Comparison of ENCODE assay signal across 19 mouse cellular contexts in genomic region chr19:53251656-53252055, GRCm38 (mm10). TPM values are rescaled to one million over a fixed set of nuclear protein-coding genes. Genes with fewer than 3 reads are reported as not detected.
A peak's percentile ranks its signal among the peaks of the same experiment; 100 is the strongest.
DNase-seq lines count a peak whose midpoint lies in the region; ATAC-seq lines count a peak whose summit lies in the region.
"Had no signal": no experiment of that assay in that cellular context is flagged by ENCODE, and none has a peak within 500 bp of the region (broad histone marks: within the 10 kb centered on the region; RNA-seq: fewer than 3 reads in every experiment).

No protein-coding gene starts in this region.

- no peaks in the 10 kb centered on the region for H3K9me3 ChIP-seq in liver, embryonic 13.5 days (replicated peaks)
- no peaks in the 10 kb centered on the region for H3K9me3 ChIP-seq in liver, embryonic 11.5 days (ENCODE audit: control insufficient read depth, low read length)
- no peaks in the 10 kb centered on the region for H3K9me3 ChIP-seq in midbrain, embryonic 15.5 days
- H3K9me3 ChIP-seq: forebrain, embryonic 15.5 days had no signal

- H3K4me3 ChIP-seq in liver, embryonic 13.5 days (replicated peaks) = no peak overlapping the region
- H3K4me3 ChIP-seq in liver, embryonic 11.5 days (ENCODE audit: low read depth, low read length) = no peak overlapping the region
- no peak overlapping the region for H3K4me3 ChIP-seq in midbrain, embryonic 15.5 days
- H3K4me3 ChIP-seq: erythroblast, embryonic 14.5 days; forebrain, embryonic 15.5 days; layer of hippocampus, adult 2 months; midbrain, embryonic 12.5 days had no signal

- WGBS in liver, embryonic 13.5 days (ENCODE audit: insufficient replicate concordance) = 79% methylated on average over 3 of the region's 3 CpGs
- WGBS in liver, embryonic 11.5 days = 83% methylated on average over 3 of the region's 3 CpGs
- 93% methylated on average over 3 of the region's 3 CpGs for WGBS in midbrain, embryonic 15.5 days

- H3K27me3 ChIP-seq in liver, embryonic 13.5 days = no peaks in the 10 kb centered on the region
- H3K27me3 ChIP-seq in liver, embryonic 11.5 days (replicated peaks; ENCODE audit: control insufficient read depth, insufficient read depth, low read length) = no peaks in the 10 kb centered on the region
- no peaks in the 10 kb centered on the region for H3K27me3 ChIP-seq in midbrain, embryonic 15.5 days (replicated peaks)
- H3K27me3 ChIP-seq: forebrain, embryonic 15.5 days; midbrain, embryonic 12.5 days; Patski had no signal

- no peak for ATAC-seq in liver, embryonic 13.5 days (ENCODE audit: low read depth)
- ATAC-seq in liver, embryonic 11.5 days (replicated peaks; ENCODE audit: low FRiP score) = no peak
- ATAC-seq in midbrain, embryonic 15.5 days (replicated peaks) = no peak
- ATAC-seq: activated CD4-positive, CD25-positive, alpha-beta regulatory T cell, adult 4 months; forebrain, embryonic 15.5 days; Patski had no signal

- no peak overlapping the region for H3K9ac ChIP-seq in liver, embryonic 13.5 days
- no peak overlapping the region for H3K9ac ChIP-seq in liver, embryonic 11.5 days (ENCODE audit: low read depth, low read length)
- H3K9ac ChIP-seq in midbrain, embryonic 15.5 days = no peak overlapping the region
- H3K9ac ChIP-seq: forebrain, embryonic 15.5 days; midbrain, embryonic 12.5 days had no signal

- DNase-seq in liver, embryonic 13.5 days = no peak
- DNase-seq in liver, embryonic 11.5 days (ENCODE audit: low spot score) = no peak
- peak; percentile 33 for DNase-seq in gonadal fat pad, adult 2 months (ENCODE audit: low read depth)
- peak; percentile 28 for DNase-seq in lung, postnatal 10 days
- peak; percentile 34 for DNase-seq in yolk sac, embryonic 10.5 days (ENCODE audit: low spot score)
- no peak for DNase-seq in thymus, postnatal 4 days
- DNase-seq: adrenal gland, postnatal 25 days; cerebellum, adult 2 months; heart, adult 18-20 months; heart, postnatal 4 days; retina, postnatal 1 day; thymus, postnatal 14 days had no signal

- H3K4me1 ChIP-seq in liver, embryonic 13.5 days (replicated peaks) = peaks cover 79% of the 10 kb centered on the region
- peaks cover 12% of the 10 kb centered on the region for H3K4me1 ChIP-seq in liver, embryonic 11.5 days (replicated peaks; ENCODE audit: control insufficient read depth, insufficient read depth, low read length)
- H3K4me1 ChIP-seq in midbrain, embryonic 15.5 days = peaks cover 4% of the 10 kb centered on the region
- H3K4me1 ChIP-seq: forebrain, embryonic 15.5 days had no signal

- H3K4me2 ChIP-seq in liver, embryonic 13.5 days = no peak overlapping the region
- no peak overlapping the region for H3K4me2 ChIP-seq in liver, embryonic 11.5 days
- H3K4me2 ChIP-seq in midbrain, embryonic 15.5 days = no peak overlapping the region
- H3K4me2 ChIP-seq: forebrain, embryonic 15.5 days; midbrain, embryonic 12.5 days had no signal

- H3K27ac ChIP-seq in liver, embryonic 13.5 days = peak overlapping the region; percentile 39
- H3K27ac ChIP-seq in liver, embryonic 11.5 days (ENCODE audit: low read depth, low read length) = no peak overlapping the region
- no peak overlapping the region for H3K27ac ChIP-seq in midbrain, embryonic 15.5 days
- H3K27ac ChIP-seq: forebrain, embryonic 15.5 days; layer of hippocampus, adult 2 months; midbrain, embryonic 12.5 days had no signal

- peaks cover 9% of the 10 kb centered on the region; the same call in 1 of the 2 replicates for H3K36me3 ChIP-seq in liver, embryonic 13.5 days
- no peaks in the 10 kb centered on the region for H3K36me3 ChIP-seq in liver, embryonic 11.5 days (ENCODE audit: control insufficient read depth, insufficient read depth, low read length)
- H3K36me3 ChIP-seq in midbrain, embryonic 15.5 days (replicated peaks) = no peaks in the 10 kb centered on the region
- H3K36me3 ChIP-seq: forebrain, embryonic 15.5 days; midbrain, embryonic 12.5 days had no signal

RNA-seq across cellular contexts. Expression of gene Mxi1, which starts 58.7 kb away (rescaled TPM):
- polyA plus RNA-seq in liver, embryonic 13.5 days (2015; fragmentation: Nextera tagmentation; extraction: Ambion mirVana) = 31.0 and 33.3 TPM in 2 replicates
- 34.3 and 42.6 TPM in 2 replicates for polyA plus RNA-seq in liver, embryonic 11.5 days (2014; fragmentation: Nextera tagmentation; extraction: Ambion mirVana)
- polyA plus RNA-seq in gonadal fat pad, adult 2 months (2012; rRNA removed) = 20.4 and 26.4 TPM in 2 replicates
- 49.6 and 53.3 TPM in 2 replicates for polyA plus RNA-seq in midbrain, embryonic 15.5 days (2015; fragmentation: Nextera tagmentation; extraction: Ambion mirVana)

Comparison
In these comparisons a context has a peak if more than half of its experiments do, and no peak if none do; other contexts are left out.
1. DNase-seq: peak in gonadal fat pad, adult 2 months (single experiment), lung, postnatal 10 days (single experiment) and yolk sac, embryonic 10.5 days (single experiment); none in liver, embryonic 13.5 days (single experiment), liver, embryonic 11.5 days (single experiment) and thymus, postnatal 4 days (single experiment).